Mouse (Mus musculus): ENCODE measurements at regions not wholly inside any gene's neighbourhood (a gene's known extent, or its start where the extent isn't known, plus 50 kb on each side); places are given as distances from the start of the nearest gene placed in this dataset.

DNA sequence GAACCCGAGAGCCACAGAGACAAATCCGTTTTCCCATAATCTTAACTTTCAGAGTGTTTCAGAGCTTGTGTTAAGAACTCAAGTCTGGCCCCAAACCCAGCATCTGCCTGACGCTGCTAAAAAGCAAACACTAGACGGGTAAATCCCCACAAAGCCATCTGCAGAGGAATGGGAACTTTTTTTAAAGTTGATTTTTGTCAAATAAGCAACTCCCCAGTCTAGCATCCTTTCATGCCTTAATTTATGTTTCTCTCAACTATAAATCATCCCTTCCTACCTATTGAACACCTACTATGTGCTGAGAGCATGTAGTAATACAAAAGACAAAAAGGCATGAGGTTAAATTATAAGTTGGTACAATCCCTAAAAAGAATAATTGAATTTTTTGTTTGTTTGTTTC, 50.8 kb upstream of the Itm2b start:
- H3K36me3 ChIP-seq (ENCODE audit: insufficient read depth, low read length) = no peaks in the 10 kb centered on the region
- DNase-seq (ENCODE audit: low spot score) = no peak
- no peak overlapping the region for H3K4me3 ChIP-seq (ENCODE audit: low read depth, low read length)
- H3K27me3 ChIP-seq (ENCODE audit: insufficient read depth, low read length) = no peaks in the 10 kb centered on the region
- H3K27ac ChIP-seq (ENCODE audit: low read depth, low read length) = no peak overlapping the region
- no peak for TF ChIP-seq CTCF (IDR thresholded peaks at IDR 0.05)
- H3K4me2 ChIP-seq (ENCODE audit: low read depth, low read length, poor library complexity, severe bottlenecking) = no peak overlapping the region
- no peaks in the 10 kb centered on the region for H3K4me1 ChIP-seq (ENCODE audit: insufficient read depth, low read length)
- WGBS = 73% methylated on average over 4 of the region's 4 CpGs
- H3K9me3 ChIP-seq (ENCODE audit: low read length) = no peaks in the 10 kb centered on the region
- no peak for ATAC-seq (ENCODE audit: low FRiP score)
- no peak overlapping the region for H3K9ac ChIP-seq (replicated peaks; ENCODE audit: low read length, poor library complexity, severe bottlenecking)

All from midbrain, postnatal 0 days (tissue).